Mouse (Mus musculus) MN1 (cell line): Measurements from ENCODE around the gene Gm38394.

Source experiments
- DNase-seq: peaks from one replicate; pipeline ENCODE4 v3.0.0-alpha.2; 2016; ENCODE audit warnings: low spot score

The Gm38394 gene

DNA sequence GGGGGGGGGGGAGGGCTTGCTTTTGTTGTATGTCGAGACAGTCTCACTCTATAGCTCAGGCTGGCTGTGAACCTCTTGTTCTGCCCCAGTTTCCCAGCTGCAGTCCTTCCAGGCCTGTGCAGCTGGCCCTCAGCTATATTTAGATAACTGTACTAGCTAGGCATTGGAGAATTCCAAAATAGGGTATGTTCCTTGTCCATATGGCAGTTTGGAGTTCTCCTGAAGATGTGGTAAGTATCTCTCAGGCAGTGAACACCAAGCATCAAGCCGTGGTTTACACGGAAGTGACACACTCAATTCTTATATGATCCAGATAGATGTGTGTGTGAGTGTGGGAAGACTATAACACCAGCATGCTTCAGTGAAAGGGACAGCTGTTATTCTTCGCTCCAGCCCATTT, 2.3 kb upstream of the Gm38394 start:
- no peak for DNase-seq

GRCm38 (mm10) chr1:133662941-133663340, 1.8 kb upstream of the Gm38394 start:
- no peak for DNase-seq

DNA sequence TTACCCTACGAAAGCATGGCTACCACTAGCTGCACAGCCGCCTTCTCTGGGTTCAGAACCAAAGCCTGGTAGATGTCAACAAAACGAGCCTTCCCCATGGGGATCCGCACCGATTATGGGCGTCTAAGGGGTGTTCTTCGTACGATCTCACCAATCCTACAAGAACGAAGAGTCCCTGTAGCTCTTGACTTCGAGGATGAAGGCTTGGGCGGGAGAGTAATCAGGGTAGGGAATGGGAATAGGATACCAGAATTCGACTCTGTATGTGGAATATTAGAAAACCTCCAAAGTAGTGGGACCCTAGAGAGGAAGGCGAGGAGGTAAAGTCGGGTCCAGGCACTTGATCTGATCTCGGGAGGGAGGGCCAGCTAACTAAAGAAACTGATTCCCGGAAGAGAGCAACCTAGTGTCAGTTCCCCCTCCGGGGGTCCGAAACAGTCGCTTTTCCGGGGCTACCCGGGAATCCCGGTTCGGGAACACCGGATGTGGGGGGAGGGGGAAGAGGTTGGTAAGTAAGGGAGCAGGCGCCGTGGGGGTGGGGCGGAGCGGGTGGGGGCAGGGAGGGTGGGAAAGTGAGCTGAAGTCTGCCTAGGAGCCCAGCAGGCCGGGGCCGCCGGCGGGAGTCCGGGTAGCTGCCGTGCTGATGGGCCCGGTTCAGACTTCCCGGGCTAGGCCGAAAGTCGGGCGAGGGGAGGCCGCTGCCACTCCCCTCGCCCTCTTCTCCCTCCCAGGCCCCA, 484 bp downstream of the Gm38394 start, which contains the start of gene Zbed6:
Gene Zbed6 (minus strand): TSS at position 420 of the 737 bp plus-strand sequence.
- peak; percentile 74 for DNase-seq

DNA sequence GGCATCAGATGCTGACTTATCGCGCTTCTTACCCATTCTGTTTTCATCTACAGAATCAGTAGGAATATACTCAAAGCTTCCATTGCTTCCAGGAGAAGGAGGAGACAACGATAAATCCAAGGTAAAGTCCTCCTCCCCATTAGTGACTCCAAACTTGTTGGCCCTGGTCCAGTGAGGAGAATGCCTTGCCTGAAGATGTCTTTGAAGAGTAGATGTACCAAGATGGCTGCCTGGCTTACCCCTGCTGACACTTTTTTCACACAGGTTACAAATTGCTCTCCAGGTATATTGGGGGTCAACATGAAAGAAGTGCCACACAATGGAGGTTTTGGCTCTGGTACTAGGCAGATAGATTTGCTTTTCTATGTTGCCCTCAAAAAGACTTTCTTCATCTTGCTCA, 2.2 kb downstream of the Gm38394 start:
- DNase-seq = no peak

GRCm38 (mm10) chr1:133656811-133657210, 4.3 kb downstream of the Gm38394 start:
- no peak for DNase-seq

- DNase-seq = no peak
Measured at GRCm38 (mm10) chr1:133653033-133653432, 8.1 kb downstream of the Gm38394 start.

DNA sequence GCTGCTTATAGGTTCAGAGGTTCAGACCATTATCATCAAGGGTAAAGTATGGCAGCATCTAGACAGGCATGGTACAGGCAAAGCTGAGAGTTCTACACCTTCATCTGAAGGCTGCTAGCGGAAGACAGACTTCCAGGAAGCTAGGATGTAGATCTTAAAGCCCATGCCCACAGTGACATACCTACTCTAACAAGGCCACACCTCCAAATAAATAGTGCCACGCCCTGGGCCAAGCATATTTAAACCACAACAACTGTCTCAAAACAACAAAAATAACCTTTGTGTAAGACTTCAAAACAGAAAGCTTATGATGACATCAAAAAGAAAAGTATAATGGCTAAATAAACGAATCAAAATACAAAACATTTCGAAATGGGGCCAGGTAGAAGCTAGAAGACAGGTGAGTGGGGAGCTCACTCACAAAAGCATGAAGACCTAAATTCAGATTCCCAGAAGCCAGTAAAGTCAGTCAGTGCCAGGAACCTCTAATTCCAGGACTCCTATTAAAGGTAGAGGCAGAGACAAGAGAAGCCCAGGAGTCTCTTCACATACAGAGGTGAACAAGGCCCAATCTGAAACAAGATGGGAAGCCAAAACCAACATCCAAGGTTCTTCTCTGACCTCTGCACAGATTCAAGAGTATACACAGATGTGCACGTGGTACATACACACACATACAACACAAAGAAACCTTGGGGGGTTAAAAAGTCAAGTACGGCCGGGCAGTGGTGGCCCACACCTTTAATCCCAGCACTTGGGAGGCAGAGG, 10.6 kb downstream of the Gm38394 start:
- no peak for DNase-seq

GRCm38 (mm10) chr1:133645652-133646051, 15.5 kb downstream of the Gm38394 start:
- no peak for DNase-seq

DNA sequence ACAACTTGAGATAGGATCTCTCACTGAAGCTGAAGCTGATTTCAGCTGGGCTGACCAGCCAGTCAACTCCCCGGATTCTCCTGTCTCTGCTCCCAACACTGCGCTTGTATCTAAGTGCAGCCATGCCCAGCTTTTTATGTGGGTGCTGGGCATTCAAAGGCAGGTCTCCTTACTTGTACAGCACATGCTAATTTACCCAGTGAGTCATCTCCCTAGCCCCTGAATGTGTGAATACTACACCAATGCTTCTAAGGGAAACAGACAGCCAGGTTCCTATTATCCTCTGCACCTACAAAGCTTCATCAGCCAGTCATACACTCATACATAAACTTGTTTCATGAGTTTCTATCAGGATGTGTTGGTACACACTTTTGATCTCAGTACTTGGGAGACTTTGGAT, 20.0 kb downstream of the Gm38394 start:
- no peak for DNase-seq

DNA sequence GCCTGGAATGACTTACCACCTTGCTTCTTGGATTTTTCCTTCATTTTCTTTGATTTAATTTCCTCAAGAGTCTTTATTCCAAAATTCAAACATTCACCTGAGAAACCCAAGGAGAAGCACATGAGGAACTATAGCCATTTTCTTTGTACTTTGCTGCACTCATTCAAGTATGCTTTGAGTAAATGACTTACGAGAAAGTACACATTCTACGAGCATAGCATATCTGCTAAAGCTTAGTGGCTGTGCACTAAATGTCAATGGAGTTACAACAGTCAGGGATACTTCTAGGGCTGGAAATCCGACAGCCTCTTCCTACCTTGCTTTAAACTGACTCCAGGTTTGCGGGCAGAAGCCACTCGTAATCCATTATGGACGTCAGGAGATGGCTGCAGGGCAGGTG, 22.6 kb downstream of the Gm38394 start:
- no peak for DNase-seq

DNA sequence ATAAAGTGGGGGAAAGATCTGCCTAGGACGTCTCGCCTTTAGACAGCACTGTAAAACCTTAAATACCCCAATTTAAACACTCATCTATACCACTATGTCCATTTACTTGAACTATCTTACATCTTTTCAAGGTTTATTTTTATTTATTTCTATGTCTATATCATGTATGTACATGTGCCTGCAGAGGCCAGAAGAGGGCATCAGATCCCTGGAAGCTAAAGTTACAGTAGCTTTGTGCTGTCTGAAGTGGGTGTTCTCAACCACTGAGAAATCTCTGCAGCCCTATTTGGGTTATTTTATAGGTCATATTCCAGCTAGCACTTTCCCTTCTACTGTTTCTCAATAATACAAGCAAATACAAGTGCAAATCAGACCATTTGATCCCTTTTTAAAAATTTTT, 28.9 kb downstream of the Gm38394 start:
- DNase-seq = no peak

DNA sequence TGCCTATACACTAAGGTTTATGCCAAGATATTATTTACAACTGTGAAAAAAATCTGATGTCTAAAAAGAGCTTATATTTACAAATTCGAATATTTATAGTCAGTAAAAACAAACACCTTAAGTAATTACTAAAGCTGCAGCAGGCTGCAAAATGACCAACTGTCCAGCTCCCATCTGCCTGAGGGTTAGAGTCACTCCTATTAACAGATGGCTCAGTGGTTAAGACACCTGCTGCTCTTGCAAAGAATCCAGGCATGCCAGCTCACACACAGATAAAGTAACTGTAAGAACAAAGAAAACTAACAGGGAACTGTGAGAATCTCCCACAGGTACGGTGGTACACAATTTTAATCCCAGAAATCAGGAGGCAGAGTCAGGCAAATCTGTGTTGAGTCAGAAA, 36.1 kb downstream of the Gm38394 start:
- no peak for DNase-seq

- no peak for DNase-seq
Measured at GRCm38 (mm10) chr1:133618311-133618710, 42.8 kb downstream of the Gm38394 start.

DNA sequence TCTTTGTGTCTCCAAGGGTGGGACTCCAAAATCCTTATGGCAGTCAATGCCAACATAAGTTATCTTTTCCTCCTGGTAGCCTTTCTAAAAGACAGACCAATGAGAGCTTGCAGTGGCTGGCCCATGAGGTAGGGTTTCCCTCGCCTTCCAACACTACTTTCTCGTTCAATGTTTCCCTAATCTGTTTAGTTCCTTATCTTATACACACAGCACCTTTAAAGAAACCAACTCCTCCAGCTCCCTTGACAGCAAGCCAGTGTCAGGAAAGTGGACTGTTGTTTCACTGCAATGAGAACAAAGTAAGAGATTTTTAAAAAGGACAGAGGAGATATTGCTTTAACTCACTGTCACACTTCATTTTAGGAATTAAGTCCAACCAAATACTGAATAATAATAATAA, 43.2 kb downstream of the Gm38394 start:
- no peak for DNase-seq

GRCm38 (mm10) chr1:133613817-133614216, 47.3 kb downstream of the Gm38394 start:
- DNase-seq = no peak

DNA sequence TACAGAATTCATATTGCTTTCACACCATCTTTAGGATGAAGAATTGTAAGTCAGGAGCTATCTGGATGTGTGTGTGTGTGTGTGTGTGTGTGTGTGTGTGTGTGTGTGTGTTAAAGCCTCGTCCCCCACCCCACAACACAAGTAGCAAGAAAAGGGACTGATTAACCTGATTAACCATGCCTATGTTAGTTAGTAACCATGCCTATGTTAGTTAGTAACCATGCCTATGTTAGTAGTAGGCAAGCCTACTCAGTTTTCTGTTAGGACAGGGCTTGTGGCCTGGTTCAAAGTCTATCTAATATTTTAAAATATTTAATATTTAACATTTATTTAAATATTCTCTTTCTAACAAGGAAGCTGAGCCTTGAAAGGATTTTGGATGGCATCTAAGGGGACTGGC, 49.7 kb downstream of the Gm38394 start:
- DNase-seq = no peak

- no peak for DNase-seq
Measured at GRCm38 (mm10) chr1:133610601-133611000, 50.5 kb downstream of the Gm38394 start.

- peak; percentile 98 for DNase-seq
Measured at GRCm38 (mm10) chr1:133609771-133610502, 51.2 kb downstream of the Gm38394 start, which contains the start of gene Snrpe. Gene Snrpe (minus strand): TSS chr1:133610291.

DNA sequence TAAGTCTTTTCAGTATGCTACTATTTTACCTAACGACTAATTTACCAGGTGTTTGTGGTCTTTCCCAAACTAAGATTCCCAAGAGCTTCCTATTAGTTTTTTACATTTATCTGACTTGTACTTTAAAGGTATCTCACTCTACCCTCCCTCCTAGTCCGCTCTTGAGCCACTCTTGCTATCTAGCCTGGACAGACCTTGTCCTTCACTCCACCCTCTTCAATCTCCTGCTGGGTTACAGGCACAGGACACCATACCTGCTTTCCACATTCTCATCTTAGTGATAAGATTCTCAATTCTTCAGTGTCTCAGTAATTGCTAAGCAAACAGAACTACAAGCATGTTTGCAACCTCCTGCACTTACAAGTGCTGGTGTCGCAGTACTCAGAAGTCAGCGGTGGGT, 57.9 kb downstream of the Gm38394 start:
- DNase-seq = no peak

GRCm38 (mm10) chr1:133596298-133597007, 64.7 kb downstream of the Gm38394 start:
- DNase-seq = no peak

- no peak for DNase-seq
Measured at GRCm38 (mm10) chr1:133585995-133586537, 75.1 kb downstream of the Gm38394 start.

- DNase-seq = no peak
Measured at GRCm38 (mm10) chr1:133571293-133571692, 89.8 kb downstream of the Gm38394 start.
